Mouse (Mus musculus) G1E-ER4 (cell line): ENCODE results near the gene Gripap1. TPM values are rescaled to one million over a fixed set of nuclear protein-coding genes. Genes with fewer than 3 reads are reported as not detected.

ENCODE experiments used
- GATA1 ChIP-seq: IDR thresholded peaks from one replicate; pipeline ENCODE4 v1.8.0; 2012; ENCODE audit warnings: low read length, inconsistent platforms
- polyA plus RNA-seq: library from polyadenylated mRNA; stranded (reverse); fragments of >175 nt; gene quantifications from 2 replicates; pipeline ENCODE4 v1.2.3, GENCODE M21; 2012

The Gripap1 gene
- 23.3 and 28.3 TPM in 2 replicates for polyA plus RNA-seq

DNA sequence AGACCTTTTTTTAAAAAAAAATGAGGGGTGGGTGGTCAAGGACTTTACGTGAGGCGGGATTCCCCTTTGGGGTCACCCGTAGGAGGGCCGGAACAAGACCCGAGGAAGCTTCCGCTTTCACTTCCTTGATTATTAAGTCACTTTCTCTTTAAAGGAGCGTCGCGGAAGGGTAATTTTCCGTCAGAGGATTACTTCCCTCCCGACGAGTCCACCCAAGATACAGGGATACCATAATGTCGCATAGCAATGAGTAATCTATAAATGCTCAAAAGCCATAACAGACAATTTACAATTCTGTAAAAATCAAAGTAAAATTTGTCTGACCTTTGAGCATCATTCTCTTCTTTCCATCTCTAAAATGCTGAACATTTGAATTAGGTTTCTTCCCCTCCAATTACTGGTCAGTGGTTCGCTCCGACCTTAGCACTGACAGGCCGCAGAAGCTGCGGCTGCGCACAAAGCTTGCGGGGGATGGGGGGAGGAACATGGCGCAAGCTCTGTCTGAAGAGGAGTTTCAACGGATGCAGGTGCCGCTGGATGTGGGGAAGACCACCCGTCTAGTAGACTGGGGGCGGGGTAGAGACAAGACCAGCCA is at the start of gene Gripap1:
Gripap1 (plus strand) TSS at position 224 of the 595 bp plus-strand sequence.
- TF ChIP-seq GATA1, result no peak

DNA sequence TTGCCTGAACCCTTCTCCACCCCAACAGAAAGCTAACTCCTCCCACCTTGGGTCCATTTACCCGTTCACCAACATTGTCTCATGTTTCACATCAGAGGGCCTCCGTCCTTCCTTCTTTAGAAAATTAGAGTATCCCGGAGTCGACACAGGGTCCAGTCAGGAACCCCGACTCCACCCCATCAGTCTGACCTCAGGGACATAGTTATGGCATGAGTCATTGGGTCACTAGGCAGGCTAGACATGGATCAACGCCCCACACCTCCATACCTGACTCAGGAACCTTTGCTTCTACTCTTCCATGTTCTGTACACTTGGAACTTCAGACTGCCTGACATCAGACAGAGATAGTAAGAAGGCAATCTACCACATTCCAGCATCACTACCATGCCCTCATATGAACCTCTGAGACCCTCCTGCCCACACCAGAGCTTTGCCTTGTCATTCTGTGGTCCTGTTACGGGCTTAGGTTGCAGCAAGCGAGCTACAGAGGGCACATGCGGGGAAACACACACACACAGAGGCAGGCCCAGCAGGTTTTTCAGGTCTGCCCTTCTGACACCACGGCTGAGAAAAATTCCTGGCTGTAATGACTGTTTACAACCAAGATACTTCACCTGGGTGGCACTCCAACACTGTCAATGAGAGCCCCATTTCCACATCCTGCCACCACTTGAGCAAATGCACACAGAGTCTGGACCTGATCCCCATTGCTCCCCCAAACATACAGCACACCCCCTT is 49.3 kb upstream of the Gripap1 start:
- no peak for TF ChIP-seq GATA1

DNA sequence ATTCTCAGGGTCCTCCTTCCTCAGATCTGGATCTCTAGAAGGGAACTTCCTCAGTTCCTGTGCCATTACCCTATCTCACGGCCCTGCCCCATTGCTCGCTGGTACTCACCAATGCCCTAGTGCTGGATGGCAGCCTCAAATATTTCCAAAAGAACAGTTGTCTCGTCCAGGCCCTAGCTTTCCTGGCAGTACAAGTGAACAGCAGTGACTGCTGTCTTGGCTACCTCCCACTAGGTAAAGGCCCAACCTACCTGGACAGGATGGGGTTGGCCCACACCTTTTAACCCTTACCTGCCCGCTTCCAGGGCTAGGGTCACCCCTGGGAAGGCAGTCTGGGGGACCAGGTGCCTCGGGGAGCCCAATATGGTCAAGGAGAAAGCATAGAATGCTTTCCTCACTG is 48.5 kb upstream of the Gripap1 start:
- no peak for TF ChIP-seq GATA1

DNA sequence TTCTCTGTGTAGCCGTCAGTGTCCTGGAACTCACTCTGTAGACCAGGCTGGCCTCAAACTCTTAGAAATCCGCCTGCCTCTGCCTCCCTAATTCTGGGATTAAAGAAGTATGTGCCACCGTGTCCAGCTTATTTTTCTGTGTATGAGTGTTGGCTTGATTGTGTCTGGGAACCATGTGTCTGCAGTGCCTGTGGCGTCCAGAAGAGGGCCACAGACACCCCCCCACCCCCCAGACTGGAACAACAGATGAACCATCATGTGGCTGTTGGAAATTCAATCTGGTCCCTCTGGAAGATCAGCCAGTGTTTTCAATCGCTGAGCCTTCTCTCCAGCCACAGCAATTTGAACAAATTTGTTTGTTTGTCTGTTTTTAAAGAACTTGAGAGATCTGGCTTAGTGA is 46.1 kb upstream of the Gripap1 start:
- TF ChIP-seq GATA1, result no peak

DNA sequence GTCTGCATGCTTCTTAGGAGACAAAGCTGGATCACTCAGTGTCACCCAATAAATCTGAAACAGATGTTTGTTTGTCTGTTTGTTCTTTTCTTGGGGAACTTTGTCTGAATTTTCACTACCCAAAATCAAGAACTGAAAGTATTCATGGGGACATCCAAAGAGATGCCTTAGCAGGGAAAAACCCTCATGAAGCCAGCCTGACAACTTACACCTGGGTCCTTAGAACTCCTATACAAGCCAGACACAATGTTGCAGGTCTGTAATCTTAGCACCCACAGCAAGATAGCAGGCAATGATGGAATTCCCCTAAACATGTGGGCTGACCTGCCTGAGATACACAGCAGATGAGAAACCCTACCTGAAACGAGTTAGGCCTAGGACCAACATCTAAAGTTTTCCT is 44.6 kb upstream of the Gripap1 start:
- no peak for TF ChIP-seq GATA1

DNA sequence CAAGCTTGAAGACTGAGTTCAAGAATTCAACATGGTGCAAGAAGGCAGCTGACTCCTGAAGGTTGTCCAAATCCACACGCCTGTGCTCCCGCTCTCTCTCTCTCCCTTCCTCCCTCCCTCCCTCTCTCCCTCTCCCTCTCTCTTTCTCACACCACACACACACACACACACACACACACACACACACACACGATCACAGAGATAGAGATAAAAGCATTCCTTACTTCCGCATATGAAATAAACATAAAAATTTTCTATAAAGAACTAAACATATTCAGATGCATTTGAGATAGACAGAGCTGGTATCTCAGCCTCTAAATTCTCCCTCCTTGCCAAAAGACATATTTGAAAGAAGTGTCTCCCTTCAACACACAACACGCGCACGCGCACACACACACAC is 44.1 kb upstream of the Gripap1 start:
- no peak for TF ChIP-seq GATA1

DNA sequence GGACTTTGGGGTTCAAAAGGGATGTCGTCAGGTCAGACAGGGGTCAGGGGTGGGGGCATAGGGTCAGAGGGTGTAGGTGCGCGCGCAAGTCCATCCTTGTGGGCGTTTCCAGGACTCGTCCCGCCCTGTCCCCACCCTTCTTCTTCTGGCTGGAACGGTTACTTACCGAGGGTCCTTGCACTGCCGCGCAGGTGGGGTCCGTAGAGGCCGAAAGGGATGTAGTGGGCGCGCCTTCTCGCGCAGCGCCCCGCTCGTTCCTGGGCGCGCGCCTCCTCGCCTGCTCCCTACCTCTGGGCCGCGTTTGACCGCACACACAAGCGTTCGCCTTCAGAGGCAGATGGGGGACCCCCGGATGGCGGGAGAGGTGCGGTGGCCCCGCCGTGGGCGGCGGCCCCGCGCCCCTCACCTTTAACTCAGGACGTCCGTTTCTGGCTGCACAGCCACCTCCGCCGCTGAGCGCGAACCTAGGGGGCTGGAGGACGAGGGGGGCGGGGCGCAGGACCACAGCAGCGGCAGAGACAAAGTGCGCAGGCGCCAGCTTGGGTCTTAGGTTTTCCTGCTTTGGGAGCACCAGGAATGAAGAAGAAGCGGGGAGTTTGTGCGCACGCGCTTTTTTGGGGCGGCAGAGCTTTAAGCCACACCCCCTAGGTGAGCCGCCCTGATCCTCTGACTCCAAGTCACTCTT is 39.0 kb upstream of the Gripap1 start, which contains the start of gene Ccdc120:
Ccdc120 (minus strand) TSS at position 474 of the 685 bp plus-strand sequence.
- no peak for TF ChIP-seq GATA1

DNA sequence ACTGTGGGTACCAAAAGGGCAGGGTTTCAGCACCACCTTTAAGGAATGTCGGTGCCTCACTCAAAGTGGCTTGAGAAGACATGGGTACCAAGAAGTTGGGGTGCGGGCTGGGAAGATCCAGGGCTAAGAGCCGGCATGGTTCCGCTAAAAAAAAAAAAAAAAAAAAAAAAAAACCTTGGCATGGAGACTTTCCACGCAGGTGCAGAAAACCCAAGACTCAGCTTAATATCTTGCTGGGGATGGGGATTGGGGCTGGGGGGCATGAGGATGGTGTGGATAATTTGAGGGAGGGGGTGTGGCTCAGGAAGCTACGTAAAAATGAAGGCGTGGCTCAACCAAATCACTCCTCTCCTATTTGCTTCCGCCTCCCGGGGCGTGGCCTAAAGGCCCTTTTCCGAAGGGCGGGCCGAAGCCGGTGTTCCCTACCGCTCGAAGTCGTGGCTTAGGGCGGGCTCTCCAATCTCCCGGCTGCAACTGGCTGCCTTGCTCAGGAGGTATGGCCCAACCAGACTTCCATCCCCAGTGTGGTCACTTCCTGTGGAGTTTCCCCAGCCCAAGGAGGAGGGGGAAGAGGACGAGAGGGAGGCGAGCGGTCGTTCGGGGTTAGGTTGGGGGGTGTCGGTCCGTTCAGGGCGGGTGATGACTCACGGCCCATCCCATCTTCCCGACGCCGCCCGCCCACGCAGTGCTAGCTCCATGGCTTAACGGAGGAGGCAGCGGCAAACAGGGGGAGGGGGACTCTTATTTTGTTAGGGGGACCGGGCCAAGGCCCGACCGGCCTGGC is 27.2 kb upstream of the Gripap1 start, which contains the start of gene Tfe3:
Tfe3 (plus strand) TSS at position 424 of the 784 bp plus-strand sequence.
- no peak for TF ChIP-seq GATA1

DNA sequence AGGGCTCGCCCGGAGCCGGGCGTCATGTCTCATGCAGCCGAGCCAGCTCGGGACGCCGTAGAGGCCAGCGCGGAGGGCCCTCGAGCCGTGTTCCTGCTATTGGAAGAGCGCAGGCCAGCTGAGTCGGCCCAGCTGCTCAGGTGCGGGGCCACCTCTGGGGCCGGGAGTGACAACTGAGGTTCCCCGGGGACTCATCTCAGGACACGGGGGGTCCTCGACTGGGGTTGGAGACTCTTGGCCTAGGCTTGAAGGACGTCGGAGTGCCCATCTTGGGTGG is 26.7 kb upstream of the Gripap1 start:
- no peak for TF ChIP-seq GATA1

DNA sequence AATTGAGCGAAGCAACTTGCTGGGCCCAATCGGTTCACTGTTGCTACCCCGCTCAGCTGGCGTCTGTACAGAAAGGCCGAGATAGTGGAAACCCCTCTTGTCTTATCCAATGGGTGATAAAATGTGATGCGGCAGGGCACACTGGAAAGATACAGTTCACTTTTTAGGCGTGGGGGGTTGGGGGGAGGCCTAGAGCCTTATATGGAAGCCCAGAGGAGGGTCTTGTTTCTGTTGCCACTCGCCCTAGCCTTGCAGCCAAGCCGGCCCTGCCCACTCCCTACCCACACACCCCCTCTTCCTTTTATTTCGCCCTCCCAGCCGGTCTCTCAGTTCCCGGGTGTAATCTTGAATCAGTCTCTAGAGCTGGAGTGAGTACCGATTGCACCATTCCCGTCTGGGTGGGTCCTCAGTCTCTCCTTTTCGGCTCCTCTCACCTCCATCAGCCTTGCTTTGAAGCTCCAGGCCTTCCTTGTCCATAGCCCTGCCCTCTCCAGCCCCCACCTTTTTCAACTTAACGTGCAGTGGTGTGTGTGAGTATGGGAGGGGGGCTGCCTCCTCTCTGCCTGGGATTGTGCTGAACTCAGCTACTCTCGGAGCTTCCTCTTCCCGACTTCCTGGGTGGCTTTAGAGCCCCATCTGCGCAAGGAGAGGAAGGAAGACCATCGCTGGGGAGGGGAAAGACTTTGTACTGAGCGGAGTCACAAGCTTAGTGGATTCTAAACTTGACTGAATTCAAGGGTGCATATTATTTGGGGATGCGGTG is 25.8 kb upstream of the Gripap1 start:
- TF ChIP-seq GATA1, result no peak

DNA sequence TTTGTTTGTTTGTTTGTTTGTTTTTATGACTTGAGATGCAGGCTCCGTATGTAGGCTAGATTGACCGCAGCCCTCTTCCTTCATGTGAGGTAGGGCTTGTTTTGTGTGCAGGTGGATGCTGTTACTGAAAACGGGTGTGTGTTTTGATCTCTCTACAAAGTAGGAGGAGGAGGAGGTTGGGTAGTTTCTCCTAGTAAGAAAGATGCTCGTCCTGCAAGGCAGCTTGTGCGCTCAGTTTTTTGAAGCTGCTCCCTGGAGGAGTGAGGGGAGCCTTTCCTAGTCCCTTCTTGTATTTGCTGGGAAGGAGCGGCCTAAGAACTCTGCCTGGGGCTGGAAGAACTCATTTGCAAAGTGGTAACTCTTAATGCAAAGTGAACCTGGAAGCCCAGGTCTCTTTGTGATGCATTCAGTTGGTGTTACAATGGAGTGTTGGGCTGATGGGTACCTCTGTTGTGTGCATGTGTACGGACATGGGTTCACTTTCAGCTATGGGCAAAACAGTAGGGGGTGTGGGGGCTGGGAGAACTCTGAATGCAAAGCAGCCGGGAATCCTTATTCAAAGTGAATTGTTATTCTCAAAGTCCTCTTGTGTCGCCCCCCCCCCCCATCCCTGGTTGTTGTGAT is 24.8 kb upstream of the Gripap1 start:
- TF ChIP-seq GATA1, result no peak

DNA sequence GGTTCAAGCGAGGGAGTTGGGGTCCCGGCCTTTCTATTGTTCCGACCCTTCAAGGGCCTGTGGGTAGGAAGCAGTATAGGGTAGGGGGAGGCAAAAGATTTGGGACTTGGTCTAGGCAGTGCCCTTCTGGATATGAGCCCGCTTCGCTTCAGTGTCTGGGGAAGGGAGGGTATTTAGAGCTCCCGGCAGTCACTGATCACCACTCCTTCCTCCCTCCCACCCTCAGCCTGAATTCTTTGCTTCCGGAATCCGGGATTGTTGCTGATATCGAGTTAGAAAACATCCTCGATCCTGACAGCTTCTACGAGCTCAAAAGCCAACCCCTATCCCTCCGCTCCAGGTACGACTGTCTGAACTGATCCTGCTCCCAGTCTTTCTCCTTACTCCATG is 24.3 kb upstream of the Gripap1 start:
- no peak for TF ChIP-seq GATA1

DNA sequence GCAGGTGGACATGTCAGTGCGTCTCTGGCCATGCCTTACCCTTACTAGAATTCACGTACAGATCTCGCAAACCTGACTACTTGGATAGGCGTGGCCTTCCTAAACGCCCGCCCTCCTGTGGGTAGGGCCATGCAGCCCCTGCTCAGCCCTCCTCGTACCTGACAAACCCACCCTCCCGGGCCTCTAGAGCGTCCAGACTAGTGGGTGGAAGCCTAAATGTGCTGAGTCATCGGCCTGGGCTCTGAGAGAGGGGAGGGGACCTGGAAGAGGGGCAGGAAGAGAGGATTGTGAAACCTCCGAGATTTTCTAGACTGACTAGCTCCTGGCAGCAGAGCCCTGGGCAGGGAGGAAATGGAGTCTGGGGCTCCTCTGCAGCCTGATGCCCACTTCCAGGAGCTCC is 23.8 kb upstream of the Gripap1 start:
- no peak for TF ChIP-seq GATA1

DNA sequence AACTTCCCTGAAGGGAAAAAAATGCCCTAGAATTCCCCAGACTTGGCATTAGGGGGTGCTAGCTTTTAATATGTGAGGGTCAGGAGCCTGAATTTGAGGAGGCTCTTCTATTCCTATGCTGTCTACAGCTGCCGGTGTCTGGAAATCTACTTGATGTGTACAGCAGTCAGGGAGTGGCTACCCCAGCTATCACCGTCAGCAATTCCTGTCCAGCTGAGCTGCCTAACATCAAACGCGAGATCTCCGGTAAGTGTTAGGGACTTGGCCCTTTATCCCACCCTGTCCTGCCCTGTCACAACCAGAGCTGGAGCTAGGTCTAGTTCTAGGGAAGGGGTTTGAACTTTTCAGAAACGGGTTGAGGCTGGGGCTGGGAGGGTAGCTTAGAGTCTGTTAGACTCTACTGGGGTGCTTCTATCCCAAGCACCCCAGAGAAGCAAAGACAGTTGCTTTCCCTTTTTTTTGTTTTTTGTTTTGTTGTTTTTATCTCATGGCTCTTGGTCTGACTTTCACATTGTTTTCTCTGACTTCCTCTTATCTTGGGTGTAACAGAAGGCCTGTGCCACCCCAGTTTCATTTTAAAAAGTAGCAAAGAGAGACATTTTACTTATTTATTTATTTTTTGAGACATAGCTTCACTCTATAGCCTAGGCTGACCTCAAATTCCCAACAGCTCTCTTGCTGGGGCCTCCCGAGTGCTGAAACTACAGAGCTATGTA is 20.1 kb upstream of the Gripap1 start:
- TF ChIP-seq GATA1, result no peak
